Mouse (Mus musculus): ENCODE data around the gene Dusp21. TPM values are rescaled to one million over a fixed set of nuclear protein-coding genes. Genes with fewer than 3 reads are reported as not detected.

Dusp21 gene
- polyA plus RNA-seq (2012; rRNA removed): not detected in 2 replicates

DNA sequence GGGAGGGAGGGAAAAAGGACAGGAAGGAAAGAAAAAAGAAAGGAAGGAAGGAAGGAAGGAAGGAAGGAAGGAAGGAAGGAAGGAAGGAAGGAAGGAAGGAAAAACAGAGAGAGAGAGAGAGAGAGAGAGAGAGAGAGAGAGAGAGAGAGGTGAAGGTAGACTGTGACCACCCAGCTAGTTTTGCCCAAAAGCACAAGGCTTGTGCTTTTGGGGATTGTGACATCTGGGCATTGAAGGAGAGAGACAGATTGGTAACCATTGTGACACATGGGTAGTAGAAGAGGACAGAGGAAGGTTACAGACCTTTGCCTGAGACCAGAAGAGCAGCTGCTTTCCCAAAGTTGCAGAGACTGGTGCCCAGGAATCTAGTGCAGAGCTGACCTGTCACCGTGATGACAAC, at the start of gene Dusp21:
Gene Dusp21 (plus strand): TSS at position 301 of the 400 bp plus-strand sequence.

DNA sequence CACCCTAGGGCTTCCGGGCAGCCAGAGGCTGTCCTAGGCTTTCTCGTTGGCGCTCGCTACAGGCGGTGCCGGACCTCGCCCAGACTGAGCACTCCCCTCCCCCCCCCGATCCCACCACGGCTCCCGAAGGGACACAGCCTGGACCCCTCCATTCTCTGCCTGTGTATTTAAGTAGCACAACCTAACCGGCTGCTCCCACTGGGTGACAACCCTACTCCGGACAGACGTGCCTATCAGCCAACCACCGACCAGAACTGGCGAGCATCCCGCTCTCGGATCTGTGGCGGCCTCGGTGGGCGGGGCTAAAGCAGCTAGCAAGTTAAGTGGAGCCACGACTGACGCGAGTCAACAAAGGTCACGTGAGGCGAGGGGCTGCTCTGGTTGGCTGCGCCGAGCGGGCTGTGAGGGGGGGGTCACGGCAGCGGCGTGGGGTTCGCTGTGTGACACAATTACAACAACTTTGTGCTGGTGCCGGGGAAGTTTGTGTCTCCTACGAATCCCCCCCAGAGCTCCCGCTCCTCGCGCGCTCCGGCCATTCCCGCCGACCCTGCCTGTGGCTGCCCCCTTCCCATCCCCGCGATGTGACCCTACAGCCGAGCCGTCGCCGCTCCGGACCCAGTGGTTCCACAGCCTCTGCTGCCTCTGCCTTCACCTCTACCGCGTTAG, 16.7 kb downstream of the Dusp21 start, which contains the start of gene Kdm6a:
Gene Kdm6a (plus strand): TSS at position 384 of the 666 bp plus-strand sequence.

Other genes with a start within 250 kb of the Dusp21 start
- 14.8 and 19.1 TPM in 2 replicates for gene Kdm6a, start 16.7 kb downstream of the Dusp21 start, polyA plus RNA-seq (2012; rRNA removed)